Mouse (Mus musculus) stomach, postnatal 0 days (tissue): ENCODE data around the gene Slu7.

ENCODE experiments used
- CTCF ChIP-seq: IDR thresholded peaks from 2 replicates; pipeline ENCODE4 v1.5.1; 2016; ENCODE audit warnings: antibody characterized with exemption, low read depth, mild to moderate bottlenecking, moderate library complexity
- EP300 ChIP-seq: optimal IDR thresholded peaks from 2 replicates; pipeline ENCODE3; 2016; ENCODE audit warnings: antibody characterized with exemption

DNA sequence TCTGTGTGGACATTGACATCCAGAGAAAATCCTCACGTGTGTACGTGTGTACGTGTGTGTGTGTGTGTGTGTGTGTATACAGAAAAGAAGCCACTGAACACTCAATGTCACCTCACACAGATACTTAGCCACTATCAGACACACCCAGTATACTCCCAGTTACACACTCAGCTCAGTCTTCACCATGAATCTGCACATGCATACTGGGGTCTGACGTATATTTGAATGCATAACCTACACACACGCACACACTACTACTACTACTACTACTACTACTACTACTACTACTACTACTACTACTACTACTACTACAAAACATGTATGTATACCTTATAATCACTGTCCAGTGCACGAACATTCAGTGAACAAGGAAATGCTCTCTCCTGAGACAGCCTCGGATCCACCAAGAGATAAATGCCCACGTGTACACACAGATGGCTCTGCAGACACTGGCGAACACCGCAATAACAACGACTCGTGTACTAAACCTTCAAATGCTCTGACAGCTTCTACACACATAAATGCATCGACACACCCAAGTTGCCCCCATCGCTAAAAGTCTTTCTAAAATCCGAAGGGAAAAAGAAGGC, 40.2 kb downstream of the Slu7 start:
- no peak for TF ChIP-seq EP300
- TF ChIP-seq CTCF, result no peak
